Mouse (Mus musculus) forebrain, postnatal 0 days (tissue): ENCODE measurements around the gene Lcor. TPM values are rescaled to one million over a fixed set of nuclear protein-coding genes. Genes with fewer than 3 reads are reported as not detected.

Experiments used
- ATAC-seq: fragments of 200-750 bp; cut with Nextera tagmentation; 2 replicates; pipeline ENCODE4 v1.8.0; 2017; ENCODE audit warnings: mild to moderate bottlenecking, moderate library complexity
- DNase-seq: peaks from one replicate; pipeline ENCODE4 v3.0.0-alpha.2; 2015
- H3K27ac ChIP-seq: fragments of 300-500 bp; sonication (generic); 2 replicates; pipeline ENCODE4 v1.5.1; 2014; ENCODE audit warnings: low read depth, mild to moderate bottlenecking, antibody characterized with exemption, low read length, moderate library complexity, mixed read lengths
- H3K27me3 ChIP-seq: fragments of 300-500 bp; sonication (generic); 2 replicates; pipeline ENCODE4 v1.6.1; 2014; ENCODE audit warnings: mild to moderate bottlenecking, low read length, mixed read lengths; ENCODE audit not compliant: insufficient read depth
- H3K36me3 ChIP-seq: fragments of 300-500 bp; sonication (generic); 2 replicates; pipeline ENCODE4 v1.6.1; 2014; ENCODE audit warnings: mild to moderate bottlenecking, moderate library complexity; ENCODE audit not compliant: insufficient read depth
- H3K4me1 ChIP-seq: fragments of 300-500 bp; sonication (generic); 2 replicates; pipeline ENCODE4 v1.6.1; 2014; ENCODE audit warnings: antibody characterized with exemption; ENCODE audit not compliant: insufficient read depth
- H3K4me2 ChIP-seq: fragments of 300-500 bp; sonication (generic); 2 replicates; pipeline ENCODE4 v1.6.1; 2014; ENCODE audit warnings: low read depth, mild to moderate bottlenecking, moderate library complexity
- H3K4me3 ChIP-seq: fragments of 300-500 bp; sonication (generic); 2 replicates; pipeline ENCODE4 v1.5.1; 2014; ENCODE audit warnings: low read depth, low read length, mixed read lengths
- H3K9ac ChIP-seq: fragments of 300-500 bp; sonication (generic); 2 replicates; pipeline ENCODE4 v1.6.1; 2014; ENCODE audit warnings: mild to moderate bottlenecking
- H3K9me3 ChIP-seq: fragments of 300-500 bp; sonication (generic); 2 replicates; pipeline ENCODE4 v1.6.1; 2016; ENCODE audit warnings: low read length
- CTCF ChIP-seq: sonication (generic); IDR thresholded peaks from 2 replicates; pipeline ENCODE4 v1.5.1; 2016; ENCODE audit warnings: antibody characterized with exemption, control low read depth, low read depth
- WGBS: fragments of 180-500 bp; shearing (Covaris S2); extraction: QIAGEN DNeasy Blood & Tissue Kit; methylation state at CpG from one replicate; pipeline ENCODE4 v1.1.7; 2014; 5-methylcytosine and 5-hydroxymethylcytosine counted together
- polyA plus RNA-seq: library from polyadenylated mRNA; unstranded; fragments of >200 nt; fragmentation: Nextera tagmentation; extraction: Ambion mirVana; gene quantifications from 2 replicates; pipeline ENCODE4 v1.2.1, GENCODE M21; 2015
- total RNA-seq: library from RNA; depleted of rRNA; stranded (reverse); fragments of >200 nt; gene quantifications from 2 replicates; pipeline ENCODE4 v1.2.3, GENCODE M21; 2014

Lcor gene
- total and polyA plus RNA-seq, 2 experiments from 2014 or later = 12.2 to 21.7 TPM

DNA sequence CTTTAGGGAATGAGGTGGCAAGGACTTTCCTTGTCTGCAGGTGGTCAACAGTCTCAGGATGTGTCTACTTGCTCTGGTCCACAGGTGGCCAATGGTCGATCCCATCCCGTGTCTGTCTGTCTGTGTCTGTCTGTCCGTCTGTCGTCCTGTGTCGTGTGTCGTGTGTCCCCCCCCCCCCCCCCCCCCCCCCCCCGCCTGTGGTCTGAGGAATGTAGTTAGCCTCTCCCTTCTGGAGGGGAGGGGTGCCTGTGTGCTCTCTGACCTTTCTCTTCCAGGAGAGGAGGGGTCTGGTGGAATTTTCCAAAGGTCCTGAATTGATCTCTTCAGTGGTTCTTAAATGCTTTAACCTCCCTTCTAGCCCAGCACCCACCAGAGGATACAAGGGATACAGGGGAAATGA, 27.8 kb upstream of the Lcor start:
- Histone ChIP-seq H3K9ac (no peak overlapping the region), H3K4me3 (no peak overlapping the region), H3K27ac (no peak overlapping the region), H3K36me3 (no peaks in the 10 kb centered on the region), H3K9me3 (no peaks in the 10 kb centered on the region), H3K27me3 (no peaks in the 10 kb centered on the region), H3K4me1 (no peaks in the 10 kb centered on the region), H3K4me2 (no peak overlapping the region)
- WGBS = 86% methylated on average over 6 of the region's 7 CpGs
- ATAC-seq = no peak
- no peak for DNase-seq
- no peak for TF ChIP-seq CTCF

GRCm38 (mm10) chr19:41455091-41455626, 27.3 kb upstream of the Lcor start:
- no peaks in the 10 kb centered on the region for H3K9me3 ChIP-seq
- no peak overlapping the region for H3K9ac ChIP-seq
- H3K4me3 ChIP-seq = no peak overlapping the region
- no peak for TF ChIP-seq CTCF
- no peaks in the 10 kb centered on the region for H3K27me3 ChIP-seq
- no peaks in the 10 kb centered on the region for H3K4me1 ChIP-seq
- no peaks in the 10 kb centered on the region for H3K36me3 ChIP-seq
- H3K27ac ChIP-seq = no peak overlapping the region
- ATAC-seq (no peak), DNase-seq (no peak)
- 81% methylated on average over 6 of the region's 6 CpGs for WGBS
- H3K4me2 ChIP-seq = no peak overlapping the region

DNA sequence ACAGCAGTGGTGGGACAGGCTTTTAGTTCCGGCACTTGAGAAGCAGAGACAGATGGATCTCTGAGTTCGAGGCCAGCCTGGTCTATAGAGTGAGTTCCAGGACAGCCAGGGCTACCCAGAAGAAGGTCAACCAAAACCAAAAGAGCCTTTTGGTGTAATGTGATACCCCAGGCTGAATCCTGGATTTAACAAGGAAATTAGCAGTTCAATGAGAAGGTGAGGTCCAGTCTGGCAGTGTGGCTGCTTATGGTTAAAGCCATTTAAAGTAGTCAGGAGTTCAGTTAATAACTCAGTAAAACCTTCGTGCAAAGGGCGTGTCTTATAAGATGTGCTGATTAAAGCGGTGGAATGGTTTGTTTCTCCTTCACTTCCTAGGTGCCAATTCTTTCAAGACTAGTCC, 25.3 kb upstream of the Lcor start:
- Histone ChIP-seq H3K9me3 (no peaks in the 10 kb centered on the region), H3K4me3 (no peak overlapping the region), H3K9ac (no peak overlapping the region), H3K27me3 (no peaks in the 10 kb centered on the region), H3K4me2 (no peak overlapping the region), H3K27ac (no peak overlapping the region), H3K4me1 (no peaks in the 10 kb centered on the region), H3K36me3 (no peaks in the 10 kb centered on the region)
- DNase-seq (no peak), ATAC-seq (no peak)
- TF ChIP-seq CTCF = no peak
- WGBS = 84% methylated on average over 5 of the region's 5 CpGs

DNA sequence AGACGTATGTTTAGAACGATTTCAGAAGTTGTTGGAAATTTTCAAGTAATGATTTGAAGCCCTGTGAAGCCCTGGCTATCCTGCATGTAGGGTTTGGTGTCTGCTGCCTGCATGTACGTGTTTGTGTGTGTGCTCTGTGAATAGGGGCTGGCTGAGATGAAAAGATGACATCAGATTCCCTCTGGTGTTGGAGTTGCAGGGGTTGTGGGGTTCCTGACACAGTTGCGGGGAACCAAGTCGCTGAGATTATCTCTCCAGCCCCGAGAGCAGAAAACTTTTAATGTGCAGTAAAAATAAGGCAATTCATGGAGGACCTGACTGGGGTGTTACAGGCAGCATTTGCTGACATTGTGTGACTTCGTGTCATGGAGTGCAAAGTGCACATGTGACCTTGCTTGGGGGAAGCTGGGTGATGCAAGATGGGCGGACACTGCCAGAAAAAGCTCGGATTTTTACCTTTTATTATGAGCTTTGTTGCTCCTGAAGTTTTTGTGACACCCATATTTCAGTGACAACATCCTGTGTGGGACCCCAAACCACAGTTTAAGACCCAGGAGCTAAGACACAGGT, 20.2 kb upstream of the Lcor start:
- Histone ChIP-seq H3K36me3 (no peaks in the 10 kb centered on the region), H3K27me3 (no peaks in the 10 kb centered on the region), H3K27ac (no peak overlapping the region), H3K4me2 (no peak overlapping the region), H3K4me1 (no peaks in the 10 kb centered on the region), H3K9ac (no peak overlapping the region), H3K9me3 (no peaks in the 10 kb centered on the region), H3K4me3 (no peak overlapping the region)
- no peak for TF ChIP-seq CTCF
- DNase-seq (no peak), ATAC-seq (no peak)
- 81% methylated on average over 9 of the region's 9 CpGs for WGBS

DNA sequence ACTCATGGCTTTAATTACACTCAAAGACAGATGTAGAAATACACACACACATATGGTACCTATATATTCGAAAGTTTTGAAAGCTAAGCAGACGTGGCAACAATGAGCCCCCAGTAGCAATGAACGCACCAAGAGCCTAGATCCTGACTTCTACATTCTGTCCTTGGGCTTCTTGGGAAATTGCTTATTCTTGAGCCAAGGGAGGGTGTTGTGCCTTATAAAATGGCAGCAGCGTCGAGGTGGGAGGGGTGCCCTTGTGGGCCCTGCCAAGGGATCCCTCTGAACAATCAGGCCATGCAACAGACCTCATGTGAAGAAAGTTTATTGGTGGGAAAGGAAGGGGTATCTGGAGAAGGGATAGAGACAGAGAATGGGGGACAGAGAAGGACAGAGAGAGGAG, 18.6 kb upstream of the Lcor start:
- no peak overlapping the region for H3K4me3 ChIP-seq
- no peak overlapping the region for H3K9ac ChIP-seq
- no peaks in the 10 kb centered on the region for H3K36me3 ChIP-seq
- DNase-seq (no peak), ATAC-seq (no peak)
- no peaks in the 10 kb centered on the region for H3K27me3 ChIP-seq
- TF ChIP-seq CTCF = no peak
- H3K9me3 ChIP-seq = no peaks in the 10 kb centered on the region
- H3K4me1 ChIP-seq = no peaks in the 10 kb centered on the region
- H3K4me2 ChIP-seq = no peak overlapping the region
- H3K27ac ChIP-seq = no peak overlapping the region
- 90% methylated on average over 5 of the region's 5 CpGs for WGBS

GRCm38 (mm10) chr19:41466475-41466874, 16.0 kb upstream of the Lcor start:
- Histone ChIP-seq H3K27ac (no peak overlapping the region), H3K4me2 (no peak overlapping the region), H3K27me3 (no peaks in the 10 kb centered on the region), H3K9me3 (no peaks in the 10 kb centered on the region), H3K9ac (no peak overlapping the region), H3K4me1 (no peaks in the 10 kb centered on the region), H3K36me3 (no peaks in the 10 kb centered on the region), H3K4me3 (no peak overlapping the region)
- no peak for TF ChIP-seq CTCF
- ATAC-seq (no peak), DNase-seq (no peak)
- WGBS = 87% methylated on average over 3 of the region's 3 CpGs

DNA sequence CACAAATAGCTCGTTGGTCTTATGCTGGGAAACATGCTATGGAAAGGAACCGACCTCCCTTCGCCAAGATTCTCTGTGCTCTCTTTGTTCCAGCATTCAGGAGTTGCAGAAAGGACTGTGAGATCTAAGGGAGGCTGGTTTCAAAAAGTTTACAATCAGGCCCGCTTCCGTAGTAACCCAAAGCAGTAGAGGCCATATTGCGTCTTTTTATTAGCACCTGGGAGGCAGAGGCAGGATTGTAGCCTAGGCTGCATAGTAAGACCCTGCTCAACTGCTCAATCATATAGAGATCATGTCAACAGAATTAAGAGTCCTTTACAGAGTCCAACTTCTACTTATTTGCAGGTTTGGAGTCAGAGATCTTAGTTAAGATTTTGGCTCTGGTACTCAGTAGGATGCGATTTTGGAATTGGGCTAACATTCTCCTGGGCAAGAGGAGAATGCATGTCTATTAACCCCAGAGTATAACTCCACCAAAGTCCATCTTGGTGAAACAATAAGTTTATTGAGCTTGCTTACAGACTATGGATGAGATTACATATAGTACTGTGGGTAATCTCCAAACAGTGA, 8.8 kb upstream of the Lcor start:
- 78% methylated on average over 7 of the region's 7 CpGs for WGBS
- Histone ChIP-seq H3K9me3 (no peaks in the 10 kb centered on the region), H3K4me3 (no peak overlapping the region), H3K4me2 (no peak overlapping the region), H3K4me1 (no peaks in the 10 kb centered on the region), H3K27me3 (no peaks in the 10 kb centered on the region), H3K27ac (no peak overlapping the region), H3K36me3 (no peaks in the 10 kb centered on the region), H3K9ac (no peak overlapping the region)
- TF ChIP-seq CTCF = no peak
- no peak for DNase-seq
- no peak for ATAC-seq
